Mouse (Mus musculus): ENCODE measurements at regions not wholly inside any gene's neighbourhood (a gene's known extent, or its start where the extent isn't known, plus 50 kb on each side); places are given as distances from the start of the nearest gene placed in this dataset.

GRCm38 (mm10) chr13:41899837-41900463 lies 52.5 kb upstream of the Adtrp start:
- intact Hi-C loops (cut with DNase I): no loop called here
- no peak for DNase-seq

- no peak for DNase-seq
- intact Hi-C loops (cut with DNase I): no loop called here
Measured at GRCm38 (mm10) chr13:41899281-41899680, 51.8 kb upstream of the Adtrp start.

- intact Hi-C loops (cut with DNase I): no loop called here
Measured at GRCm38 (mm10) chr13:41897481-41898317, 50.2 kb upstream of the Adtrp start.

More at GRCm38 (mm10) chr13:41897481-41898317, 50.2 kb upstream of the Adtrp start:
- DNase-seq: no peak
